Mouse (Mus musculus) central nervous system, embryonic 18 days (tissue): ENCODE measurements around the gene Slc22a13. TPM values are rescaled to one million over a fixed set of nuclear protein-coding genes. Genes with fewer than 3 reads are reported as not detected.

ENCODE experiments used
- polyA plus RNA-seq: library from polyadenylated mRNA; depleted of rRNA; stranded (reverse); fragments of >200 nt; gene quantifications from 2 replicates; pipeline ENCODE4 v1.2.3, GENCODE M21; 2012; rRNA removed

The Slc22a13 gene
- polyA plus RNA-seq: 0.06 and 0.08 TPM in 2 replicates

DNA sequence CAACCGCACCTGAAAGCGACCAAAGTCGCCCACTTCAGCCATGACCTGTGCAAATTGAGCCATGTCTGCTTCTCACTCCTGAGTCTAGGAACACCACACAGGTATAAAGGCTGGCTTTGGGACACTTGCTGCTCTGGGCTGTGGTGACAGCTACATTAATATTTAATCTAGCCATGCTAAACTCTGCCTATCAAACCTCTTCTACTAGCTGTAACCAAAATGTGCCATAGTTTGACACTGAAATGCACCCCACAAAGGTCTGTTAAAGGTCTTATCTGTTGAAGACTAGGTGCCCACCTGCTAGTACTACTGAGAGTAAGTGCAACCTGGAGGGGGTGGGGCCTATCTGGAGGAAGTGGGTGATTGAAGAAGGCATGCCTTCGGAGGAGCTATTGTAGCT is at the start of gene Slc22a13:
Gene Slc22a13 (minus strand): TSS at position 101 of the 400 bp plus-strand sequence.

DNA sequence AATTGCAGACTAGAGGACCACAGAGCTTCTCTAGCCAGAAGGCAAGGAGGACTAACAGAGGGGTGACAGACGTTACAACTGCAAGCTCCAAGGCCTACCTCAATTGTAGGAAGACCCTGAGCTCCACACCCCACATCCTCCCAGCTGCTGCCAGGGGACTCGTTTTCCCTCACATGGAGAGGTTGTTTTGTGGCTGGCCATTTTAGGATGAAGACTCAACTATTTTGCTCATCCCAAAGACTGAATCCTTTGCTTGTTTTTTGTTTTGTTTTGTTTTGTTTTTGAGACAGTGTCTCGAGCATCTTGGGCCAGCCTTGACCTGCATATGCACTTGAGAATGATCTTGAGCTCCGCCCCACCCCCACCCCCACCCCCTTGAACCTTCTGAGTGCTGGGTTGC is 50.0 kb downstream of the Slc22a13 start, which contains the start of gene Gm47289:
Gene Gm47289 (plus strand): TSS at position 301 of the 400 bp plus-strand sequence.

DNA sequence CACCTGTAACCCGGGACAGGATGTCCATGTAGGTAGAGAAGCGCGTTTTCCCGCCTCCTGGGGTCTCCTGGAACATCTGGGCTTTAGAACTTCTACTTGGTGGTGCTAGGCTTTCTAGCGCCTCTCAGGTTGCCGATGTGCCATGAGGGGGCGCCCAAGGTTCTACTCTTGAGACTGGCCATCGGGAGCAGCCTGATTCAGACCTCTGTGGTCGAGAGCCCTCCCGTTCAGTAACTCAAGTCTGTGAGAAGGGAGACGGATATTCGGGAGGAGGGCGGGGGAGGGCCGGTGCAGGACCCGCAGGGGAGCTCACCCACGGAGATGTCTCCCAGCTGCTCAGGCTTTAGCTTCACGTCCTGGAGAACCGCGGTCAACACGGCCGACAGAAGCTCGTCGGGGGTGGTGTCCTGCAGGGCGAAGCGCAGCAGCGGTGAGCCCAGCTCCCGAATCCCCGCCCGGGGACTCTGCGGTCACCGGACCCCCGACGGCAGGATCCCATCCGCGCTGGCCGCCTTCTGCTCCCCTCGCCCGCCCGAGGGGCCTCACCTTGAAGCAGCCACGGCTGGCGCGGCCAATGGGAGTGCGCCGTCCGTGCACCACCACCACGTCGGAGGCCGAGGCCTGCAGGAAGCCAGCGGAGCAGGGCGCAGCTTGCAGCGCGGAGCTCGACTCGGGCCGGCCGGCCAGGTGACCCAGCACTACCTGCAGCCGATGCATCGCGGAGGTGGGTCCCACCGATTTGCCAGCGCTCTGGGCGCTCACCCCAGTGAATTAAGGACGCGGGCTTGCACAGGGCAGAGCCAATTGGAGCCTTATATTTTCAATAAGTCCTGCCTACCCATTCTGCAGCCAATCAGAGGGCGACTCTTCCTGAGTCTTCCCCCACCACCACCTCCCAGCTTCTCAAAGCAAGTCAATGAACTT is 52.4 kb downstream of the Slc22a13 start, which contains the start of gene Acaa1b:
Gene Acaa1b (minus strand): TSS at position 816 of the 924 bp plus-strand sequence.

Other genes with a start within 250 kb of the Slc22a13 start
- gene Vill, start 156.3 kb downstream of the Slc22a13 start, polyA plus RNA-seq: 3.3 and 4.2 TPM in 2 replicates
- 19.6 and 21.8 TPM in 2 replicates for gene Plcd1, start 115.6 kb downstream of the Slc22a13 start, polyA plus RNA-seq
- 1.7 and 1.8 TPM in 2 replicates for gene Dlec1, start 106.6 kb downstream of the Slc22a13 start, polyA plus RNA-seq
- gene Acaa1b, start 52.0 kb downstream of the Slc22a13 start, polyA plus RNA-seq: 2.4 and 3.0 TPM in 2 replicates
- gene Gm47289, start 49.9 kb downstream of the Slc22a13 start, polyA plus RNA-seq: not detected in 2 replicates
- 64.4 and 64.6 TPM in 2 replicates for gene Oxsr1, start 113.3 kb upstream of the Slc22a13 start, polyA plus RNA-seq
- gene Acaa1a, start 130.6 kb upstream of the Slc22a13 start, polyA plus RNA-seq: 147 and 151 TPM in 2 replicates
- gene Myd88, start 132.3 kb upstream of the Slc22a13 start, polyA plus RNA-seq: 3.7 and 3.9 TPM in 2 replicates
- gene Xylb, start 148.3 kb upstream of the Slc22a13 start, polyA plus RNA-seq: 4.5 and 5.0 TPM in 2 replicates
- 0.16 and 0.19 TPM in 2 replicates for gene Slc22a14, start 156.5 kb upstream of the Slc22a13 start, polyA plus RNA-seq
- 11.2 and 14.4 TPM in 2 replicates for gene Acvr2b, start 193.0 kb upstream of the Slc22a13 start, polyA plus RNA-seq
- gene Exog, start 235.8 kb upstream of the Slc22a13 start, polyA plus RNA-seq: 22.8 and 23.8 TPM in 2 replicates